Mouse (Mus musculus): ENCODE data around the gene Ubn2.

DNA sequence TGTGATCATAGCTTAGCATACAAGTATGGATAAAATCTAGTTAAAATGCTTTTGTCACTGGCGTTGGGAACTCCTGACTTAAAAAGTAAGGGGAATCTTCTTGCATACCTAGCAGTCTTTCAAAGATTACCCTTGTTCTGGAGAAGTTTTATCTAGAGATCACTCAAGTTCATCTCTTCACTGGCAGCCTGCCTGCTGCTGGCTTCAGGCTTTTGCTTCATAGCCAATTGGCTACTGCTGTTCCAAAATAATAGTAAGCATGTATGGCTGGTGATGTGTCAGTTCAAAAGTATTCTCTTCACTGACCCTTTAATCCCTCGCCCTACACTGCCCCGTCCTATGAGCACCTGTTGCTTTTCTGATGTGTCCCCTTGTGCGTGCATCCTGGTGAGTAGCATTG lies 81.5 kb downstream of the Ubn2 start:
- TF ChIP-seq CTCF (IDR thresholded peaks at IDR 0.05; ENCODE audit: low read depth) (no peak), EP300 (IDR thresholded peaks at IDR 0.05; ENCODE audit: low read depth) (no peak)

All from liver, postnatal 0 days (tissue).